Mouse (Mus musculus) CH12.LX (cell line): ENCODE measurements around the gene Prdm2.

Experiments used
- CTCF ChIP-seq, 2 experiments: IDR thresholded peaks in 1 of 2; conservative IDR thresholded peaks in 1 of 2; 2 replicates each; pipeline ENCODE4 v1.5.1; 2011 to 2012; ENCODE audit warnings: low read depth in 2 of 2, low read length in 2 of 2, improper control_type of control experiment in 1 of 2, inconsistent platforms in 1 of 2, mild to moderate bottlenecking in 1 of 2, moderate library complexity in 1 of 2
- POLR2A ChIP-seq: IDR thresholded peaks from 2 replicates; pipeline ENCODE4 v1.6.1; 2011; ENCODE audit warnings: low read depth, mild to moderate bottlenecking, improper control_type of control experiment, low read length
- RCOR1 ChIP-seq: conservative IDR thresholded peaks from 2 replicates; pipeline ENCODE4 v1.6.1; 2012; ENCODE audit warnings: low read depth, mild to moderate bottlenecking, inconsistent platforms, low read length, improper control_type of control experiment
- ZMIZ1 ChIP-seq: IDR thresholded peaks from 2 replicates; pipeline ENCODE4 v1.6.1; 2012; ENCODE audit warnings: low read depth, mild to moderate bottlenecking, inconsistent platforms, low read length, improper control_type of control experiment

- TF ChIP-seq ZMIZ1 (no peak), POLR2A (no peak), RCOR1 (no peak), CTCF (conservative IDR thresholded peaks at IDR 0.05 in 1 of 2, IDR thresholded peaks at IDR 0.05 in 1 of 2; ENCODE audit: low read depth in 2 of 2, low read length in 2 of 2) (no peak)
Measured at GRCm38 (mm10) chr4:143190657-143191056, 22.1 kb downstream of the Prdm2 start.
